Mouse (Mus musculus) thymus, adult 2 months (tissue): ENCODE results near the gene Blnk. TPM values are rescaled to one million over a fixed set of nuclear protein-coding genes. Genes with fewer than 3 reads are reported as not detected.

Experiments
- DNase-seq: peaks from one replicate; pipeline ENCODE4 v3.0.0; 2021
- H3K27ac ChIP-seq: fragments of 200-500 bp; 2 replicates; pipeline ENCODE4 v1.5.1; 2012; ENCODE audit warnings: low read length, control low read depth; ENCODE audit not compliant: control insufficient read depth, insufficient read depth
- H3K27me3 ChIP-seq: fragments of 200-500 bp; 2 replicates; pipeline ENCODE4 v1.6.1; 2012; ENCODE audit warnings: mild to moderate bottlenecking, low read length, moderate library complexity, mixed read lengths; ENCODE audit not compliant: control insufficient read depth, insufficient read depth
- H3K36me3 ChIP-seq: fragments of 200-500 bp; 2 replicates; pipeline ENCODE4 v1.6.1; 2012; ENCODE audit warnings: mild to moderate bottlenecking, low read length, moderate library complexity; ENCODE audit not compliant: control insufficient read depth, insufficient read depth
- H3K4me1 ChIP-seq: fragments of 200-500 bp; replicated peaks from 2 replicates; pipeline ENCODE4 v1.6.1; 2012; ENCODE audit warnings: low read length; ENCODE audit not compliant: control insufficient read depth, insufficient read depth
- H3K4me3 ChIP-seq: fragments of 200-500 bp; 2 replicates; pipeline ENCODE4 v1.5.1; 2012; ENCODE audit warnings: mild to moderate bottlenecking, low read length, control low read depth, moderate library complexity; ENCODE audit not compliant: control insufficient read depth, insufficient read depth
- CTCF ChIP-seq: fragments of 200-500 bp; IDR thresholded peaks from 2 replicates; pipeline ENCODE4 v1.5.1; 2012; ENCODE audit warnings: mild to moderate bottlenecking, control low read depth, low read length, moderate library complexity, borderline replicate concordance; ENCODE audit not compliant: control insufficient read depth, poor library complexity, insufficient read depth; ENCODE audit errors: extremely low read depth
- POLR2A ChIP-seq: fragments of 200-500 bp; IDR thresholded peaks from 2 replicates; pipeline ENCODE4 v1.6.1; 2012; ENCODE audit warnings: mild to moderate bottlenecking, low read length, control low read depth, moderate library complexity; ENCODE audit not compliant: control insufficient read depth, poor library complexity, insufficient read depth; ENCODE audit errors: extremely low read depth
- WGBS: fragments of 180-500 bp; shearing (Covaris S2); methylation state at CpG from one replicate; pipeline ENCODE4 v1.1.7; 2018; 5-methylcytosine and 5-hydroxymethylcytosine counted together
- polyA plus RNA-seq: library from polyadenylated mRNA; depleted of rRNA; stranded (reverse); fragments of >200 nt; gene quantifications from 2 replicates; pipeline ENCODE4 v1.2.3, GENCODE M21; 2012

The Blnk gene
- polyA plus RNA-seq, 1 experiment: 8.5 TPM

DNA sequence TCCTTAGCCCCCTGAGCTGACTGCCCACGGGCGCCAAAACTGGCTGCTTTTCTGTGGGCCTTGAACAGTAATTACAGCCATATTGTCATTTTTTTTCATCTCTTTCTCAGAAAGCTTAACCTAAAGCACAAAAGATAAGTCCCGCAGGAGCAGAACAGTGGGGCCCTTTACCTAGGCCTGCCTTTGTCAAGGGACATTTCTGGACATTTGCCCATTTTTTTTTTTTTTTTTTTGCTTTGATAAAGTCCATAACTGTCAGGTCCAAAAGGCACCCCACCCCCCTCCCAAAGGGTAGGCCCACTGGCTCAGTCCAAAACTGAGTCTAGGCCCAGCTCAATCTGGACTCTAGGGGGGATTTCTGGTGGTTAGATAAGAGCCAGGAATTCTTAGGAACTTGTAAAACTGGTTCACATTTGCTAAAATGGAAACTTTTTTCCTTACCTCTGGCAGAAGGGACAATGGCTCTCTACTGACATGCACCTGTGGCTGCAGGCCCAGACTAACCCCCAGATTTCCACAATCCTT is 29.9 kb downstream of the Blnk start:
- WGBS: 95% methylated on average over 3 of the region's 3 CpGs
- no peak overlapping the region for H3K4me3 ChIP-seq
- TF ChIP-seq POLR2A (no peak), CTCF (no peak)
- no peaks in the 10 kb centered on the region for H3K27me3 ChIP-seq
- no peak overlapping the region for H3K27ac ChIP-seq
- DNase-seq: no peak
- peaks cover 3% of the 10 kb centered on the region; the same call in 1 of the 2 replicates for H3K4me1 ChIP-seq
- no peaks in the 10 kb centered on the region for H3K36me3 ChIP-seq

DNA sequence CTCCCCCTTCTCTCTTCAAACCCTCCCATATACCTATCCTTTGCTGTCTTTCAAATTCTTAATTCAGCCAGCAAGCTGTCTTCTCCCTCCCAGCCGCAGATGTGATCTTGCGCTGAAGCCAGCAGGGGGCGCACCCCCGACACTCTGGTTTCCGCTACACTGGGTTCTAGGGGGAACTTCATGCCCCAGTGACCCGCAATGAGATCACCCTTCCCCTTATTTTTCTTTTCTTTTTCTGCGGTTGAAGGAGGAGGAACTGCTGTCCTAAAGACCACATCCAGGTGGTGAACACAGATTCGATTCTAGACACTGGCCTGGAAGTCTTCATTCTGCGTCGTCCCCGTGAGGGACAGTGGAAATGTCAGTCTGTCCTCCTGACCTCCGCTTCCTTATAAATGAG is 31.3 kb downstream of the Blnk start:
- H3K27me3 ChIP-seq: no peaks in the 10 kb centered on the region
- H3K4me1 ChIP-seq: peaks cover 3% of the 10 kb centered on the region; the same call in 1 of the 2 replicates
- H3K27ac ChIP-seq: no peak overlapping the region
- H3K4me3 ChIP-seq: no peak overlapping the region
- 12% methylated on average over 12 of the region's 12 CpGs for WGBS
- H3K36me3 ChIP-seq: no peaks in the 10 kb centered on the region
- TF ChIP-seq POLR2A (no peak), CTCF (peak; percentile 96)
- DNase-seq: peak; percentile 80

DNA sequence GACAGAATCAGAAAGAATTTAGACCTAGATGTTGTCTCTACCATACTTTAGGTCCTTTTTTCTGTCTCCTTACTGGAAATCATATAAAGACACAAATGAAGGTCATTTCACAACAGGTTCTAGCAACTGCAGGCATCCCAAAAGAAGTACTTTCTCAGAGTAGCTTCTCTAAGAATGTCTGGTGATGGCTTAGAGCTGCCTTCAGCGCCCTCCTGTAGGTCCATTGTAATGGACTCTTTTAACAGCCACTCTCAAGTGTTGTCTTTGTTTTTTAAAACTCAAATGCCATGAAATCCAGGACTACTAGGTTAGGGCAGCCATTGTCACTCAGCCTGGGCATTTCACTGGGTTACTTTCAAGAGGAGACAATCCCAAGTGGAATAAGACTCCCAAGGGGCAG is 35.4 kb downstream of the Blnk start:
- H3K27ac ChIP-seq: no peak overlapping the region
- H3K27me3 ChIP-seq: no peaks in the 10 kb centered on the region
- DNase-seq: no peak
- no peaks in the 10 kb centered on the region for H3K36me3 ChIP-seq
- no peak for TF ChIP-seq POLR2A
- no peak for TF ChIP-seq CTCF
- peaks cover 3% of the 10 kb centered on the region; the same call in 1 of the 2 replicates for H3K4me1 ChIP-seq
- 83% methylated on average over 1 of the region's 1 CpGs for WGBS
- H3K4me3 ChIP-seq: no peak overlapping the region

DNA sequence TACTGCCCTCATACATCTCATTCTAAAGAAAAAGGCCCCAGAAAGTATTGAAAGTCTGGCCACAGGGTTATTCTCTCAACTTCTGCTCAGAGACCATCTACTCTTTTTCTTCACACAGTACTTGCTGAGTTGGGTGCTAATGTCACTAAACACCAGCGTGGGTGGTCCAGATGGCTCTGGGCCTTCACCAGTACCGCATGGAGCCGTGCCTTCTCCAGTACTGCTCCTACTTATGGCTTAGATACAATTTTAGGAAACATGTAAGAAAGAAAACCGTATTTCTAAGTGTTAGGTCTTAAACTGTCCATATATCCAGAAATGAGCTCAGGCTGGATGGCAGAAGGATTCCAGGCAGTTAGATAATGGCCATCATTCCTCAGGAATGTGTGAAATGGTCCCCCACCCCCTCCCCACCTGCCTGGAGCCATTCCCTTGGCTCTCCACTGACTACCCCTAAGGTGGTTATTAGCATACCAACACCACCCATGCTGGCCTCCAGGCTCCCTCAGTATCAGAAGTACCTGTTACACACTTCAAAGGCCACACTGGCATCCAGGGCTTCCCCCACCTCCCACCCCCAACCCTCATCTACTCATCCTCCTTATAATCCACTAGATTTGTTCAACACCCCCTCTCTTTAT is 47.3 kb downstream of the Blnk start:
- Histone ChIP-seq H3K4me1 (no peaks in the 10 kb centered on the region), H3K4me3 (no peak overlapping the region), H3K36me3 (no peaks in the 10 kb centered on the region), H3K27ac (no peak overlapping the region), H3K27me3 (no peaks in the 10 kb centered on the region)
- no peak for TF ChIP-seq CTCF
- TF ChIP-seq POLR2A: no peak
- WGBS: 96% methylated on average over 4 of the region's 4 CpGs
- DNase-seq: no peak

DNA sequence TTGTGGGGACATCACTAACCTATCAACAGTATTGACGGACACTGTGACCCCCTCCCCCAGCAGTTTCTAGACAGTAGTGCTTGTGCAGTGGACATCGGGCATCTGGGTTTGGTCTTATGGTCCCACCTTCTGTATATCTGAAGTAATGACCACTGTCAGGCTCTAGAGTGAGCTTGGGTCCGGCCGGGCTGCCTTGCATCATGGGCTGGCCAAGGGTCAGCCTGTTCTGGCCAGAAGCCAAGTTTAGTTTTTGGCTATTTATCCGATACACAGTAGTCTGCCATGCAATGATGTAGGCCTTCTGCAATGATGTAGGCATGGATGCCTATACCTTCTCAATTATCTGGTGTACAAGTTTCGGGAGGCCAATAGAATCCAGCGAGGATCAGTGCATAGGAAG is 50.8 kb downstream of the Blnk start:
- Histone ChIP-seq H3K4me3 (no peak overlapping the region), H3K27ac (no peak overlapping the region), H3K27me3 (no peaks in the 10 kb centered on the region), H3K36me3 (no peaks in the 10 kb centered on the region), H3K4me1 (no peaks in the 10 kb centered on the region)
- no peak for DNase-seq
- WGBS: 95% methylated on average over 7 of the region's 7 CpGs
- no peak for TF ChIP-seq CTCF

DNA sequence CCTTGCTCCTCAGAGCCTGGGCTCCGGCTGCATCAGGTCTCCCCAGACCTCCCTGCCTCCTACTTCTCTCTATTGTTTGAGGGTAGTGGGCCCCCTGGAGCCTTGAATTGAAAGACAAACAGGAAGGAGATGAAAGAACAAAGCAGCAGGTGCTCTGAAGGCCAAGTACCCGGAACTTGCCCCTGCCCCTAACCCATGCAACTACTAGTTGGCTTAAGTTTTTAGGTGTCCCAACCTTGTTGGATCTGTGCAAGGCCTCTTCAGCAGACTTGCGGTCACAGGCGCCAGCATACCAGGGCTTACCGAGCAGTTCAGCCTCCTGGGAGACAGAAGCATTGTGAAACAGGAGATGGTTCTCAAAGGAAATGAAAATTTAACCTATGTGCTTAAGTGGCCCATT is 58.3 kb downstream of the Blnk start:
- TF ChIP-seq POLR2A: no peak
- H3K4me1 ChIP-seq: peaks cover 11% of the 10 kb centered on the region
- peak; percentile 59 for DNase-seq
- peak overlapping the region; percentile 66 for H3K27ac ChIP-seq
- H3K4me3 ChIP-seq: no peak overlapping the region
- H3K36me3 ChIP-seq: no peaks in the 10 kb centered on the region
- no peaks in the 10 kb centered on the region for H3K27me3 ChIP-seq
- WGBS: 48% methylated on average over 5 of the region's 5 CpGs

DNA sequence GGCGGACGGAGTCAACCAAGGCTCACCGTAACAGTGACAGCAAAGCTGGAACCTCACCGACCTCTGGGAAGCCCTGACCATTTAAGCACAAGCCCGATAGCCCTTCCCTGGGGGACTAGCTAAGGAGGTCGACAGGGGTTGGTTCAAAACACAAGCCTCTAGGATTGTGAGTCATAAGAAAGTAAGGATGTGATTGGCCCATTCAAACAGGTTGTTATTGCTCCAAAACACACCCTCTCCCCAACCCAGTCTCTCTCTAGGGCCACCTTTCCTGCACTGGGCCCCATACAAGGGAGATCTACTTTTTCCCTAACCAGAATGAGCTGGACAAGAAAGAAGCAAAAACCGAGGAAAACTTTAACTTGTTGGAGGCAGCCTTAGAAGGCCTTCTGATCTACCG is 59.0 kb downstream of the Blnk start:
- WGBS: 86% methylated on average over 8 of the region's 8 CpGs
- Histone ChIP-seq H3K4me1 (peaks cover 11% of the 10 kb centered on the region), H3K27me3 (no peaks in the 10 kb centered on the region), H3K27ac (no peak overlapping the region), H3K36me3 (no peaks in the 10 kb centered on the region), H3K4me3 (no peak overlapping the region)
- no peak for DNase-seq
- TF ChIP-seq POLR2A (no peak), CTCF (no peak)
